Comparison of ENCODE assay signal across 22 mouse cellular contexts in the genomic region with DNA sequence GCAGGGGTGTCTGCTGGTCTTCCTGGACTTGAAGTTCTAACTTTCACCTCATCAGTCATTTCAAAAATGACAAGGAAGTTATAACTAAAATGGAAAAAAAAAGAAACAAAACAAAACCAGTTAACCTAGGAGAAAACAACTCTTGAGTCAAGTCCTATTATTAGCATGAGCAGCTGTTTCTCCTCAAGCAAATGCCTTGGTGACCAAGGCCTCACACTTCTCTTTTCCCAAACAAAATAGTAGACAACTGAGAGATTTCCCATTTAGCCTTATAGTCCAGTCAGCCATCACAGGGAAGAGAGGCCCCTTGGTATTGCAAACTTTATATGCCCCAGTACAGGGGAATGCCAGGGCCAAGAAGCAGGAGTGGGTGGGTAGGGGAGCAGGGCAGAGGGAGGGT.
A peak's percentile ranks its signal among the peaks of the same experiment; 100 is the strongest.
DNase-seq lines count a peak whose midpoint lies in the region; ATAC-seq and TF ChIP-seq lines count a peak whose summit lies in the region.
"Had no signal": no experiment of that assay in that cellular context is flagged by ENCODE, and none has a peak within 500 bp of the region (broad histone marks: within the 10 kb centered on the region; RNA-seq: fewer than 3 reads in every experiment).

No protein-coding gene starts in this region.

- H3K4me3 ChIP-seq in kidney, postnatal 0 days (replicated peaks; ENCODE audit: low read depth, low read length), result no peak overlapping the region
- no peak overlapping the region for H3K4me3 ChIP-seq in kidney, embryonic 16.5 days (ENCODE audit: low read length)
- H3K4me3 ChIP-seq in CH12.LX (replicated peaks in 1 of 3; ENCODE audit: low read depth in 2 of 3, low read length in 2 of 3, poor library complexity in 1 of 3), result no peak overlapping the region
- H3K4me3 ChIP-seq in lung, embryonic 15.5 days, result no peak overlapping the region
- H3K4me3 ChIP-seq in limb, embryonic 10.5 days, result no peak overlapping the region
- H3K4me3 ChIP-seq: embryonic facial prominence, embryonic 12.5 days; forebrain, embryonic 12.5 days; heart, embryonic 15.5 days; hindbrain, embryonic 10.5 days had no signal

- TF ChIP-seq CTCF in kidney, postnatal 0 days (IDR thresholded peaks at IDR 0.05; ENCODE audit: low read depth), result no peak
- no peak for TF ChIP-seq CTCF in CH12.LX (conservative IDR thresholded peaks at IDR 0.05 in 1 of 2, IDR thresholded peaks at IDR 0.05 in 1 of 2; ENCODE audit: low read depth in 2 of 2, low read length in 2 of 2)

- no peak overlapping the region for H3K27ac ChIP-seq in kidney, postnatal 0 days
- no peak overlapping the region for H3K27ac ChIP-seq in kidney, embryonic 16.5 days (ENCODE audit: low read length)
- H3K27ac ChIP-seq in CH12.LX (ENCODE audit: insufficient read depth, low read depth), result no peak overlapping the region
- peak overlapping the region; percentile 55 for H3K27ac ChIP-seq in lung, embryonic 15.5 days
- no peak overlapping the region for H3K27ac ChIP-seq in limb, embryonic 10.5 days
- H3K27ac ChIP-seq: embryonic facial prominence, embryonic 12.5 days; forebrain, embryonic 12.5 days; heart, embryonic 15.5 days; hindbrain, embryonic 10.5 days; hindbrain, embryonic 14.5 days had no signal

- H3K9me3 ChIP-seq in kidney, postnatal 0 days (replicated peaks; ENCODE audit: low read length), result no peaks in the 10 kb centered on the region
- peaks cover 2% of the 10 kb centered on the region; the same call in 1 of the 2 replicates for H3K9me3 ChIP-seq in kidney, embryonic 16.5 days (ENCODE audit: low read length)
- no peaks in the 10 kb centered on the region for H3K9me3 ChIP-seq in CH12.LX (replicated peaks; ENCODE audit: low read length)
- H3K9me3 ChIP-seq in lung, embryonic 15.5 days, result no peaks in the 10 kb centered on the region
- no peaks in the 10 kb centered on the region for H3K9me3 ChIP-seq in limb, embryonic 10.5 days (replicated peaks)
- H3K9me3 ChIP-seq: embryonic facial prominence, embryonic 12.5 days; forebrain, embryonic 12.5 days; G1E; heart, embryonic 15.5 days; hindbrain, embryonic 10.5 days had no signal

- no peaks in the 10 kb centered on the region for H3K4me1 ChIP-seq in kidney, postnatal 0 days (replicated peaks; ENCODE audit: insufficient read depth, low read length)
- H3K4me1 ChIP-seq in kidney, embryonic 16.5 days (ENCODE audit: insufficient read depth, low read length), result no peaks in the 10 kb centered on the region
- H3K4me1 ChIP-seq in CH12.LX (ENCODE audit: control insufficient read depth in 1 of 2, insufficient read depth in 2 of 2), result peaks cover 0 to 7% of the 10 kb centered on the region in 2 experiments; a peak in 2 of 4 replicates
- H3K4me1 ChIP-seq in lung, embryonic 15.5 days, result no peaks in the 10 kb centered on the region
- no peaks in the 10 kb centered on the region for H3K4me1 ChIP-seq in limb, embryonic 10.5 days
- H3K4me1 ChIP-seq: embryonic facial prominence, embryonic 12.5 days; forebrain, embryonic 12.5 days; heart, embryonic 15.5 days; hindbrain, embryonic 10.5 days had no signal

- no peaks in the 10 kb centered on the region for H3K36me3 ChIP-seq in kidney, postnatal 0 days (ENCODE audit: insufficient read depth, low read length)
- H3K36me3 ChIP-seq in kidney, embryonic 16.5 days (ENCODE audit: insufficient read depth, low read length), result no peaks in the 10 kb centered on the region
- H3K36me3 ChIP-seq in CH12.LX (replicated peaks in 1 of 2; ENCODE audit: control insufficient read depth in 1 of 2, insufficient read depth in 1 of 2, low read length in 1 of 2), result no peaks in the 10 kb centered on the region
- no peaks in the 10 kb centered on the region for H3K36me3 ChIP-seq in lung, embryonic 15.5 days
- H3K36me3 ChIP-seq in limb, embryonic 10.5 days, result no peaks in the 10 kb centered on the region
- H3K36me3 ChIP-seq: embryonic facial prominence, embryonic 12.5 days; forebrain, embryonic 12.5 days; G1E; heart, embryonic 15.5 days; hindbrain, embryonic 10.5 days had no signal

- no peak for TF ChIP-seq RAD21 in CH12.LX (IDR thresholded peaks at IDR 0.05; ENCODE audit: low read depth, low read length)

- in situ Hi-C loops in CH12.LX (cut with MboI; ENCODE audit: low pct_ligation_motif_present, low pct_unique_long_range_greater_than_20kb, low sequenced_read_pairs), result no loop called here

- H3K79me2 ChIP-seq in CH12.LX (replicated peaks; ENCODE audit: control insufficient read depth, extremely low read depth, insufficient read depth, poor library complexity, severe bottlenecking), result no peaks in the 10 kb centered on the region

- no peak for TF ChIP-seq EP300 in CH12.LX (IDR thresholded peaks at IDR 0.05; ENCODE audit: low read length)

- no peak for ATAC-seq in kidney, postnatal 0 days (replicated peaks; ENCODE audit: low FRiP score, low read depth)
- ATAC-seq in kidney, embryonic 16.5 days (ENCODE audit: low FRiP score, low TSS enrichment), result no peak
- peak; percentile 85; the same call in 1 of the 2 replicates for ATAC-seq in lung, embryonic 15.5 days (ENCODE audit: borderline replicate concordance, extremely low read depth, low FRiP score, low TSS enrichment)
- ATAC-seq: forebrain, embryonic 16.5 days had no signal

- DNase-seq in kidney, postnatal 0 days (ENCODE audit: low spot score), result peak; percentile 78
- DNase-seq in CH12.LX (ENCODE audit: extremely low read depth), result no peak
- peak; percentile 20 for DNase-seq in lung, postnatal 14 days
- no peak for DNase-seq in limb, embryonic 10.5 days (ENCODE audit: low spot score)
- no peak for DNase-seq in cerebellum, postnatal 25 days
- DNase-seq: adrenal gland, adult 8-10 months; adrenal gland, postnatal 36 days; cerebellum, adult 11 months; cerebellum, adult 8-10 months; cerebellum, postnatal 14 days; gastrocnemius, postnatal 10 days; heart, adult 18-20 months had no signal

- H3K4me2 ChIP-seq in kidney, postnatal 0 days (ENCODE audit: low read length), result no peak overlapping the region
- H3K4me2 ChIP-seq in kidney, embryonic 16.5 days (replicated peaks; ENCODE audit: low read depth, low read length), result no peak overlapping the region
- H3K4me2 ChIP-seq in CH12.LX (ENCODE audit: insufficient read depth, low read depth, poor library complexity, severe bottlenecking), result no peak overlapping the region
- no peak overlapping the region for H3K4me2 ChIP-seq in lung, embryonic 15.5 days
- H3K4me2 ChIP-seq: embryonic facial prominence, embryonic 12.5 days; forebrain, embryonic 12.5 days; heart, embryonic 11.5 days; heart, embryonic 15.5 days; hindbrain, embryonic 14.5 days had no signal

- dilution Hi-C loops in CH12.LX (cut with MboI; ENCODE audit: extremely low pct_ligation_motif_present, extremely low pct_unique_long_range_greater_than_20kb, low sequenced_read_pairs), result no loop called here

- no peak overlapping the region for H3K9ac ChIP-seq in kidney, postnatal 0 days (ENCODE audit: low read depth, low read length)
- no peak overlapping the region for H3K9ac ChIP-seq in kidney, embryonic 16.5 days (replicated peaks; ENCODE audit: low read length)
- no peak overlapping the region for H3K9ac ChIP-seq in CH12.LX (ENCODE audit: insufficient read depth, low read depth)
- no peak overlapping the region for H3K9ac ChIP-seq in lung, embryonic 15.5 days
- H3K9ac ChIP-seq: embryonic facial prominence, embryonic 12.5 days; forebrain, embryonic 12.5 days; heart, embryonic 15.5 days; hindbrain, embryonic 14.5 days had no signal

- TF ChIP-seq POLR2A in CH12.LX (IDR thresholded peaks at IDR 0.05; ENCODE audit: low read depth, low read length), result no peak

- no peaks in the 10 kb centered on the region for H3K27me3 ChIP-seq in kidney, postnatal 0 days (ENCODE audit: insufficient read depth, low read length)
- no peaks in the 10 kb centered on the region for H3K27me3 ChIP-seq in kidney, embryonic 16.5 days (ENCODE audit: insufficient read depth, low read length)
- no peaks in the 10 kb centered on the region for H3K27me3 ChIP-seq in CH12.LX (replicated peaks)
- H3K27me3 ChIP-seq in lung, embryonic 15.5 days, result no peaks in the 10 kb centered on the region
- H3K27me3 ChIP-seq in limb, embryonic 10.5 days (ENCODE audit: low read depth, poor library complexity, severe bottlenecking), result no peaks in the 10 kb centered on the region
- H3K27me3 ChIP-seq: embryonic facial prominence, embryonic 12.5 days; forebrain, embryonic 12.5 days; heart, embryonic 15.5 days had no signal

TF ChIP-seq in CH12.LX, 34 proteins besides CTCF, POLR2A, EP300 and RAD21:
- TF ChIP-seq ETS1 (conservative IDR thresholded peaks at IDR 0.05; ENCODE audit: low read depth, low read length), result peak; percentile 49; the same call in 1 of the 2 replicates
- no peak for TF ChIP-seq ELF1 (IDR thresholded peaks at IDR 0.05; ENCODE audit: low read depth, low read length)
TF ChIP-seq in CH12.LX: peak in this region for 1.

Comparison
In these comparisons a context has a peak if more than half of its experiments do, and no peak if none do; other contexts are left out.
1. DNase-seq: peak in kidney, postnatal 0 days (single experiment) and lung, postnatal 14 days (single experiment); none in CH12.LX (single experiment), limb, embryonic 10.5 days (single experiment) and cerebellum, postnatal 25 days (0 of 2).